Mouse (Mus musculus): ENCODE results near the gene Elfn1.

GRCm38 (mm10) chr5:139906507-139906906 is 1.2 kb upstream of the Elfn1 start:
- TF ChIP-seq SMC3 (IDR thresholded peaks at IDR 0.05; ENCODE audit: low read depth, low read length) (no peak), EP300 (IDR thresholded peaks at IDR 0.05; ENCODE audit: low read length) (no peak), CTCF (conservative IDR thresholded peaks at IDR 0.05 in 1 of 2, IDR thresholded peaks at IDR 0.05 in 1 of 2; ENCODE audit: low read depth in 2 of 2, low read length in 2 of 2) (no peak), POLR2A (IDR thresholded peaks at IDR 0.05; ENCODE audit: low read depth, low read length) (no peak)
